Mouse (Mus musculus) activated CD4-positive, CD25-positive, alpha-beta regulatory T cell (primary cell): ENCODE measurements around the gene Gm1330. TPM values are rescaled to one million over a fixed set of nuclear protein-coding genes. Genes with fewer than 3 reads are reported as not detected.

ENCODE experiments used
- polyA plus RNA-seq, 2 experiments: library from polyadenylated mRNA; unstranded; fragments of 100-300 nt; shearing (Covaris generic); gene quantifications; one replicate each; pipeline ENCODE4 v1.2.1; 2017

Gm1330 gene
- polyA plus RNA-seq, result not detected

GRCm38 (mm10) chr2:149003151-149003550 lies at the start of gene Gm1330:
Gene Gm1330 (minus strand): TSS chr2:149003251.

GRCm38 (mm10) chr2:149017137-149017536 lies 14.1 kb upstream of the Gm1330 start, which contains the start of gene Gm10750:
Gene Gm10750 (minus strand): TSS chr2:149017237.

Other genes starting within 250 kb of the Gm1330 start
- not detected for gene Cst11, start 231.8 kb downstream of the Gm1330 start, polyA plus RNA-seq
- not detected for gene 8030411F24Rik, start 221.2 kb downstream of the Gm1330 start, polyA plus RNA-seq
- gene Cst12, start 213.9 kb downstream of the Gm1330 start, polyA plus RNA-seq, result not detected
- under 1 TPM in 1 of 2 experiments, not detected in 1; 0.31 TPM for gene Cst8, start 204.5 kb downstream of the Gm1330 start, polyA plus RNA-seq
- not detected for gene Cst13, start 183.2 kb downstream of the Gm1330 start, polyA plus RNA-seq
- not detected for gene Cst9, start 168.1 kb downstream of the Gm1330 start, polyA plus RNA-seq
- not detected for gene 9230104L09Rik, start 138.2 kb downstream of the Gm1330 start, polyA plus RNA-seq
- gene Cst3, start 127.6 kb downstream of the Gm1330 start, polyA plus RNA-seq, result 100 to 1,000 TPM; 165 to 173 TPM
- gene Gm10750, start 14.0 kb upstream of the Gm1330 start, polyA plus RNA-seq, result not detected